Mouse (Mus musculus): ENCODE data around the gene Ucn. TPM values are rescaled to one million over a fixed set of nuclear protein-coding genes. Genes with fewer than 3 reads are reported as not detected.

The Ucn gene
- polyA plus RNA-seq, 1 experiment from 2014 or later: not detected

GRCm38 (mm10) chr5:31094799-31095691, 43.6 kb downstream of the Ucn start:
- peak overlapping the region; percentile 35; the same call in 1 of the 2 replicates for H3K4me2 ChIP-seq (ENCODE audit: low read depth, low read length, severe bottlenecking)
- no peak overlapping the region for H3K9ac ChIP-seq (ENCODE audit: low read length)
- H3K27ac ChIP-seq (ENCODE audit: low read depth, low read length): no peak overlapping the region
- H3K36me3 ChIP-seq (ENCODE audit: control insufficient read depth, insufficient read depth, low read length): no peaks in the 10 kb centered on the region
- no peaks in the 10 kb centered on the region for H3K9me3 ChIP-seq (ENCODE audit: control insufficient read depth, low read length)
- peaks cover 19% of the 10 kb centered on the region for H3K4me1 ChIP-seq (replicated peaks; ENCODE audit: control insufficient read depth, insufficient read depth, low read length)
- DNase-seq (ENCODE audit: low spot score): no peak
- peaks cover 69% of the 10 kb centered on the region for H3K27me3 ChIP-seq (ENCODE audit: control insufficient read depth, insufficient read depth, low read length)
- no peak for ATAC-seq (replicated peaks; ENCODE audit: low FRiP score)
- WGBS: under 1% methylated on average over 59 of the region's 59 CpGs
- peak overlapping the region; percentile 17 for H3K4me3 ChIP-seq (ENCODE audit: low read depth, low read length)

GRCm38 (mm10) chr5:31094100-31094798, 44.4 kb downstream of the Ucn start:
- no peak for ATAC-seq (replicated peaks; ENCODE audit: low FRiP score)
- 2% methylated on average over 29 of the region's 29 CpGs for WGBS
- peaks cover 71% of the 10 kb centered on the region for H3K27me3 ChIP-seq (ENCODE audit: control insufficient read depth, insufficient read depth, low read length)
- no peak for DNase-seq (ENCODE audit: low spot score)
- H3K4me1 ChIP-seq (replicated peaks; ENCODE audit: control insufficient read depth, insufficient read depth, low read length): peaks cover 19% of the 10 kb centered on the region
- H3K9me3 ChIP-seq (ENCODE audit: control insufficient read depth, low read length): no peaks in the 10 kb centered on the region
- H3K27ac ChIP-seq (ENCODE audit: low read depth, low read length): no peak overlapping the region
- no peaks in the 10 kb centered on the region for H3K36me3 ChIP-seq (ENCODE audit: control insufficient read depth, insufficient read depth, low read length)
- H3K4me2 ChIP-seq (ENCODE audit: low read depth, low read length, severe bottlenecking): peak overlapping the region; percentile 35; the same call in 1 of the 2 replicates
- H3K9ac ChIP-seq (ENCODE audit: low read length): no peak overlapping the region
- H3K4me3 ChIP-seq (ENCODE audit: low read depth, low read length): peak overlapping the region; percentile 17; the same call in 1 of the 2 replicates

GRCm38 (mm10) chr5:31093151-31094041, 45.2 kb downstream of the Ucn start:
- Histone ChIP-seq H3K27me3 (ENCODE audit: control insufficient read depth, insufficient read depth, low read length) (peaks cover 71% of the 10 kb centered on the region), H3K9me3 (ENCODE audit: control insufficient read depth, low read length) (no peaks in the 10 kb centered on the region), H3K9ac (ENCODE audit: low read length) (peak overlapping the region; percentile 32), H3K4me3 (ENCODE audit: low read depth, low read length) (peak overlapping the region; percentile 36), H3K4me1 (replicated peaks; ENCODE audit: control insufficient read depth, insufficient read depth, low read length) (peaks cover 19% of the 10 kb centered on the region), H3K36me3 (ENCODE audit: control insufficient read depth, insufficient read depth, low read length) (no peaks in the 10 kb centered on the region), H3K4me2 (ENCODE audit: low read depth, low read length, severe bottlenecking) (peak overlapping the region; percentile 61), H3K27ac (ENCODE audit: low read depth, low read length) (no peak overlapping the region)
- under 1% methylated on average over 44 of the region's 54 CpGs for WGBS
- ATAC-seq (replicated peaks; ENCODE audit: low FRiP score): peak; percentile 51
- DNase-seq (ENCODE audit: low spot score): peak; percentile 71

- H3K4me1 ChIP-seq (replicated peaks; ENCODE audit: control insufficient read depth, insufficient read depth, low read length): peaks cover 19% of the 10 kb centered on the region
- 3% methylated on average over 26 of the region's 53 CpGs for WGBS
- ATAC-seq (replicated peaks; ENCODE audit: low FRiP score) (no peak), DNase-seq (ENCODE audit: low spot score) (no peak)
- peak overlapping the region; percentile 29; the same call in 1 of the 2 replicates for H3K9ac ChIP-seq (ENCODE audit: low read length)
- no peak overlapping the region for H3K27ac ChIP-seq (ENCODE audit: low read depth, low read length)
- no peaks in the 10 kb centered on the region for H3K9me3 ChIP-seq (ENCODE audit: control insufficient read depth, low read length)
- peaks cover 70% of the 10 kb centered on the region for H3K27me3 ChIP-seq (ENCODE audit: control insufficient read depth, insufficient read depth, low read length)
- peak overlapping the region; percentile 36 for H3K4me3 ChIP-seq (ENCODE audit: low read depth, low read length)
- no peaks in the 10 kb centered on the region for H3K36me3 ChIP-seq (ENCODE audit: control insufficient read depth, insufficient read depth, low read length)
- H3K4me2 ChIP-seq (ENCODE audit: low read depth, low read length, severe bottlenecking): peak overlapping the region; percentile 61
Measured at GRCm38 (mm10) chr5:31092231-31092975, 46.2 kb downstream of the Ucn start.

Other genes with a start within 250 kb of the Ucn start
- gene Ost4, start 231.0 kb downstream of the Ucn start, polyA plus RNA-seq (2014; fragmentation: Nextera tagmentation; extraction: Ambion mirVana): 339 and 356 TPM in 2 replicates
- gene Emilin1, start 225.4 kb downstream of the Ucn start, polyA plus RNA-seq (2014; fragmentation: Nextera tagmentation; extraction: Ambion mirVana): 44.6 and 44.7 TPM in 2 replicates
- 6.9 and 7.1 TPM in 2 replicates for gene Khk, start 217.4 kb downstream of the Ucn start, polyA plus RNA-seq (2014; fragmentation: Nextera tagmentation; extraction: Ambion mirVana)
- gene Cgref1, start 193.2 kb downstream of the Ucn start, polyA plus RNA-seq (2014; fragmentation: Nextera tagmentation; extraction: Ambion mirVana): 6.4 and 6.8 TPM in 2 replicates
- gene Preb, start 178.5 kb downstream of the Ucn start, polyA plus RNA-seq (2014; fragmentation: Nextera tagmentation; extraction: Ambion mirVana): 106 and 114 TPM in 2 replicates
- gene Tcf23, start 170.2 kb downstream of the Ucn start, polyA plus RNA-seq (2014; fragmentation: Nextera tagmentation; extraction: Ambion mirVana): not detected in 2 replicates
- gene Atraid, start 90.5 kb downstream of the Ucn start, polyA plus RNA-seq (2014; fragmentation: Nextera tagmentation; extraction: Ambion mirVana): 81.8 and 86.4 TPM in 2 replicates
- gene Slc5a6, start 89.9 kb downstream of the Ucn start, polyA plus RNA-seq (2014; fragmentation: Nextera tagmentation; extraction: Ambion mirVana): 10.8 and 10.9 TPM in 2 replicates
- 44.3 and 55.4 TPM in 2 replicates for gene Cad, start 84.0 kb downstream of the Ucn start, polyA plus RNA-seq (2014; fragmentation: Nextera tagmentation; extraction: Ambion mirVana)
- not detected in 2 replicates for gene Dnajc5g, start 32.5 kb downstream of the Ucn start, polyA plus RNA-seq (2014; fragmentation: Nextera tagmentation; extraction: Ambion mirVana)
- 0.79 and 1.2 TPM in 2 replicates for gene Slc30a3, start 30.6 kb downstream of the Ucn start, polyA plus RNA-seq (2014; fragmentation: Nextera tagmentation; extraction: Ambion mirVana)
- gene Trim54, start 22.1 kb downstream of the Ucn start, polyA plus RNA-seq (2014; fragmentation: Nextera tagmentation; extraction: Ambion mirVana): not detected in 2 replicates
- 56.3 and 57.5 TPM in 2 replicates for gene Mpv17, start 15.4 kb upstream of the Ucn start, polyA plus RNA-seq (2014; fragmentation: Nextera tagmentation; extraction: Ambion mirVana)
- 2.1 and 2.3 TPM in 2 replicates for gene Gm29609, start 41.1 kb upstream of the Ucn start, polyA plus RNA-seq (2014; fragmentation: Nextera tagmentation; extraction: Ambion mirVana)
- gene Gtf3c2, start 41.3 kb upstream of the Ucn start, polyA plus RNA-seq (2014; fragmentation: Nextera tagmentation; extraction: Ambion mirVana): 101 and 109 TPM in 2 replicates
- 142 and 144 TPM in 2 replicates for gene Snx17, start 54.4 kb upstream of the Ucn start, polyA plus RNA-seq (2014; fragmentation: Nextera tagmentation; extraction: Ambion mirVana)
- gene Eif2b4, start 54.6 kb upstream of the Ucn start, polyA plus RNA-seq (2014; fragmentation: Nextera tagmentation; extraction: Ambion mirVana): 68.8 and 83.8 TPM in 2 replicates
- gene Zfp513, start 63.5 kb upstream of the Ucn start, polyA plus RNA-seq (2014; fragmentation: Nextera tagmentation; extraction: Ambion mirVana): 10.0 TPM in 2 replicates
- 177 and 193 TPM in 2 replicates for gene Ppm1g, start 81.9 kb upstream of the Ucn start, polyA plus RNA-seq (2014; fragmentation: Nextera tagmentation; extraction: Ambion mirVana)
- gene Nrbp1, start 102.0 kb upstream of the Ucn start, polyA plus RNA-seq (2014; fragmentation: Nextera tagmentation; extraction: Ambion mirVana): 145 and 155 TPM in 2 replicates
- 0.92 TPM in 1 of 2 replicates, not detected in the other for gene Gm9970, start 102.4 kb upstream of the Ucn start, polyA plus RNA-seq (2014; fragmentation: Nextera tagmentation; extraction: Ambion mirVana)
- gene Krtcap3, start 112.9 kb upstream of the Ucn start, polyA plus RNA-seq (2014; fragmentation: Nextera tagmentation; extraction: Ambion mirVana): 5.0 and 5.1 TPM in 2 replicates
- gene Ift172, start 152.3 kb upstream of the Ucn start, polyA plus RNA-seq (2014; fragmentation: Nextera tagmentation; extraction: Ambion mirVana): 42.6 and 50.4 TPM in 2 replicates
- 58.4 and 62.8 TPM in 2 replicates for gene Fndc4, start 157.3 kb upstream of the Ucn start, polyA plus RNA-seq (2014; fragmentation: Nextera tagmentation; extraction: Ambion mirVana)
- 0.13 TPM in 1 of 2 replicates, not detected in the other for gene Gckr, start 158.6 kb upstream of the Ucn start, polyA plus RNA-seq (2014; fragmentation: Nextera tagmentation; extraction: Ambion mirVana)